Mouse (Mus musculus) lung, adult 2 months (tissue): ENCODE results near the gene Slc39a7. TPM values are rescaled to one million over a fixed set of nuclear protein-coding genes. Genes with fewer than 3 reads are reported as not detected.
A peak's percentile ranks its signal among the peaks of the same experiment; 100 is the strongest.
"Not testable (repeated sequence)": the region's sequence is repeated elsewhere in the genome, so short reads cannot be mapped to it uniquely, and the experiment has no call there.

Experiments
- DNase-seq: peaks from one replicate; pipeline ENCODE4 v3.0.0; 2022
- H3K4me1 ChIP-seq: fragments of 200-500 bp; 2 replicates; pipeline ENCODE4 v1.6.1; 2011; ENCODE audit warnings: low read length; ENCODE audit not compliant: control insufficient read depth, insufficient read depth
- H3K4me3 ChIP-seq: fragments of 200-500 bp; replicated peaks from 2 replicates; pipeline ENCODE3; 2011; ENCODE audit warnings: low read depth, mild to moderate bottlenecking, control low read depth, low read length; ENCODE audit errors: extremely low read depth
- CTCF ChIP-seq: fragments of 200-500 bp; IDR thresholded peaks from 2 replicates; pipeline ENCODE4 v1.5.1; 2011; ENCODE audit warnings: mild to moderate bottlenecking, low read length, control low read depth; ENCODE audit not compliant: insufficient read depth
- POLR2A ChIP-seq: fragments of 200-500 bp; IDR thresholded peaks from 2 replicates; pipeline ENCODE4 v1.6.1; 2011; ENCODE audit warnings: low read depth, mild to moderate bottlenecking, control low read depth, low read length, borderline replicate concordance; ENCODE audit errors: extremely low read depth
- WGBS: fragments of 180-500 bp; shearing (Covaris S2); methylation state at CpG from one replicate; pipeline ENCODE4 v1.1.7; 2018; 5-methylcytosine and 5-hydroxymethylcytosine counted together
- polyA plus RNA-seq: library from polyadenylated mRNA; depleted of rRNA; stranded (reverse); fragments of >200 nt; gene quantifications from 2 replicates; pipeline ENCODE4 v1.2.3, GENCODE M21; 2012

Slc39a7 gene
- polyA plus RNA-seq, 1 experiment = 183 TPM

DNA sequence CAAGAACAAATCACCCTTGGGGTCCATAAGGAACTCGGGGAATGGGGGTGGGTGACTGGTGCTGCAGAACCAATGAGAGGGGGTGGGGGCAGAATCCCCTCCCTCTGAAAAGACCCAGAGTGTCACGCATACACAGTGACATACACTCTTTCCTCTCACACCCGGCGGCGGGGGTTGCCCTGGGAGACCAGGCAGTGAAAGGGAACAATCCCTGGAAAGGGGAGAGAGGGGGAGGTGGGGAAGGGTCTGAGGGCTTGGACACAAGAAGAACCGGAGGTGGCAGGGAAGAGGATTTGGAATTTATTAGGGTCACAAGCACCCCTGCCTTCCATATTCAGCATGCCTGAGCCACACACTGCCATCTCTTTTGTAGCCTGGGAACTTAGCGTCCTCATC, 5.7 kb downstream of the Slc39a7 start:
- no peak for DNase-seq
- peaks cover 23% of the 10 kb centered on the region for H3K4me1 ChIP-seq
- no peak for TF ChIP-seq CTCF
- TF ChIP-seq POLR2A = no peak
- WGBS = 41% methylated on average over 7 of the region's 7 CpGs
- no peak overlapping the region for H3K4me3 ChIP-seq

DNA sequence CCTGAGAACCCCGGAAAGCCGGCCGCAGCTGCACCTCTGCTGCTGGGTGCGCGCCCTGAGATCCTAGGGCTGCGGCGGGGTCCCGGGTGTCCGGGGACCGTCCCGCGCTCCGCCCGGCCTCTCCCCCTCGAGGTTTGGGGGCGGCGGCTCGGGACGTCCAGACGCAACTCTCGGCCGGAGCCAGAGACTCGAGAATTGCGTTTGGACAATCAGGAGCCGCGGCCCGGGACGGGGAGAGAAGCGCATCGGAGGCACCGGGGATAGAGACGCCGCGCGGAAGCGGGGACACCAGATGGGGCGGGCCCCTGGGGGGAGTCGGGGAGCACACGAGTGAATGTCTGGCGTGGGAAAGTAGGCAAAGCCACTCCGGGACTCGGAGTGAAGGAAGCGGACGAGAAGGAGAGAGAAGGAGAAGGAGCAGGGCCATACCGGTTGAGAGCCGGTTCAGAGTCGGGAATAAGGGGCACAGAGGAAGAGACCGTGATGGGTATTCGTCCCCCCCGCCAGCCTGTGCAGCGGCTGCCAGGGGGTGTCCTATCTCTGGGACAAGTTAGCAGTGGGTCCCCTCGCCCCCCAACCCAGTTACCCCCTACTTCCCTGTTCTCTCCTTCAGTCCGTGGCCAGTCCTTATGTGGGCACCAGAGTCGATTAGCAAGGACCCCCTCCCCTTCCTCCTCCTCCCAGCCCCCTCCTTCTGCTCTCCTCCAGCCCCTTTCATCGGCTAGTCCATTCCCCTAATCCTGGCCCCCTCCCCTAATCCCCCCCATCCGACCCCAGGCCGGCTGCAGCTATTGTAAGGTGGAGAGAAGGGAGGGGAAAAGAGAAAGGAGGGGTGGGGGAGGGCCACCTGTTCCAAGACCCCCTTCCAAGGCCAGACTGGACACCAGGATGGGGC, 6.4 kb downstream of the Slc39a7 start:
- TF ChIP-seq CTCF = no peak
- TF ChIP-seq POLR2A = no peak
- 2% methylated on average over 57 of the region's 57 CpGs for WGBS
- DNase-seq = no peak
- H3K4me1 ChIP-seq = peaks cover 18% of the 10 kb centered on the region
- H3K4me3 ChIP-seq = peak overlapping the region; percentile 83

DNA sequence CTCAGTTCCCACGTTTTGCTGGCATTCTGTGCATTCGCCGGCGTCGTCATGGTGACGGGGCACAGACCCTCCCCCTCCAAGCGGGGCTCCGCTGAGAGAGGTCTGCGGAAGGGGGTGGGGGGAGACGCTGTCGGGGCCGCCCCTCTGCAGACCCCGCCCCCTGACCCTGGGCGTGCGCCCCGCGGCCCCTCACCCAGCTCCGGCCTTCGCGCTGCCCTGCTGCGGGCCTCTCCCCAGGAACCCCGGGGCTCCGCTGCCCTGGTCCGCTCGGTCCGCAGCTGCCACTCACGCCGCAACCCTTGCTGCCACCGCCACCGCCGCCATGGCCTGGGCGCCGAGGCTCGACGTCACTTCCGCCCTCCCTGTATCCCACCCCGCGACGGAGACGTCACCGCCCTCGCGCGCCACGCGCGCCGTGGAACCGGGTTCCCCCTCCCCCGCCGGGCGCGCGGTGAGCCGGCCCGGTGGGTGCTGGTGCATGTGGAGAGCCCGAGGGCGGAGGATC, 7.1 kb downstream of the Slc39a7 start, which contains the start of gene Ring1:
Gene Ring1, minus strand, starts transcription at position 364 of the 505 bp plus-strand sequence.
- peak; percentile 95 for TF ChIP-seq POLR2A
- TF ChIP-seq CTCF = no peak
- peaks cover 16% of the 10 kb centered on the region for H3K4me1 ChIP-seq
- peak within 1 kb of the TSS; percentile 83 for H3K4me3 ChIP-seq
- under 1% methylated on average over 58 of the region's 58 CpGs for WGBS
- peak; percentile 91 for DNase-seq

DNA sequence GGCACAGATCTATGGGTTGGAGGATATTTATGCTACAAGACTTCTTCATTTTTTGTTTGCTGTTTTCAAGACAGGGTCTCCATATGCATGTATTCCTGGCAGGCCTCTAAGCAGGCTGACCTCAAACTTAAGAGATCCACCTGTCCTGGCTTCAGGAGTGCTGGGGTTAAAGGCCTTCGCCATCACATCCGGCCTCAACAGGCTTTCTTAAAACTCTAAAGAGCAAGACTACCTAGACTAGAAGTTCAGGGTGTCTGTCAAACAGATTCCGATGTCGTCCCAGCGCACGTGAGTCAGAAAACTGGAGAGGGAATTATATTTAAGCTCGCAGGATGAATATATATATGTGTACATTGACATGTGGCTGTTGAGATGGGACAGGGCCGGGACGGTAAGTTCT, 7.8 kb downstream of the Slc39a7 start:
- WGBS = 56% methylated on average over 9 of the region's 9 CpGs
- no peak overlapping the region for H3K4me3 ChIP-seq
- peaks cover 16% of the 10 kb centered on the region for H3K4me1 ChIP-seq
- TF ChIP-seq POLR2A (no peak), CTCF (no peak)
- no peak for DNase-seq

DNA sequence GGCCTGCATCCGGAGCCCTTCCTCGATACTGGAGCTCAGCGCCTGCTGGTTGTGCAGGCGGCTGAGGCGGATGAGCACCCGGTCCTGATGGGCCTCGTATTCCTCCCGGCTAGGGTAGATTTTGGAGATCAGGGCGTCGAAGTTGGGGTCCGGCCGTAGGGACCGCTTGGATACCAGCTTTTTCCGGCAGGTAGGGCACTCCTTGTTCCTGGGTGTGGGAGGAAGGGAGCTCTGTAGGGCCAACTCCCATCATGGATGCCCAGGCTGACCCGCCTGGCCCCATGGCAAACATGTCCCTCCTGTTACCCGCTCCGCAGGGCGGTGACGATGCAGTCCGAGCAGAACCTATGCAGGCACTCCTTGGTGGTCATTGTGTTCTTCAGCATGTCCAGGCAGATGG, 8.5 kb downstream of the Slc39a7 start:
- H3K4me1 ChIP-seq = peaks cover 16% of the 10 kb centered on the region
- TF ChIP-seq POLR2A (no peak), CTCF (no peak)
- H3K4me3 ChIP-seq = no peak overlapping the region
- WGBS = 96% methylated on average over 20 of the region's 20 CpGs
- no peak for DNase-seq

DNA sequence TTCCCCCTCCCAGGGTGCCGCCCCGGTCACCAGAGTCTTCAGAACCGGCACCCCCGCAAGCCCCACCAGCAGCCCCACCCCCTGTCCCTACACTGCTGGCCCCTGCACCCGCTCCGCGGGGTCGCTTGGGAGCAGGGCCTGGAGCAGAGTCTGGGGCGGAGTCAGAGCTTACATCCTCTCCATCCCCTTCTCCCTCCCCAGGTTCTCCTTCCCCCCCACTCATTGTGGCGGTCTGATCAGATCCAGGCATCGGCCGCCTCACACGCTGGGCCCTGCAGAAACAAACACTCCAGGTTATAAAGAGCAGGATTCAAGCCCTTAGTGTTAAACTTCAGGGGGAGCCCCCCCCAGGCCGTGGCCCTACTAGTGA, 9.1 kb downstream of the Slc39a7 start:
- Histone ChIP-seq H3K4me3 (no peak overlapping the region), H3K4me1 (peaks cover 16% of the 10 kb centered on the region)
- WGBS = 91% methylated on average over 14 of the region's 14 CpGs
- DNase-seq = no peak
- no peak for TF ChIP-seq CTCF
- TF ChIP-seq POLR2A = no peak

DNA sequence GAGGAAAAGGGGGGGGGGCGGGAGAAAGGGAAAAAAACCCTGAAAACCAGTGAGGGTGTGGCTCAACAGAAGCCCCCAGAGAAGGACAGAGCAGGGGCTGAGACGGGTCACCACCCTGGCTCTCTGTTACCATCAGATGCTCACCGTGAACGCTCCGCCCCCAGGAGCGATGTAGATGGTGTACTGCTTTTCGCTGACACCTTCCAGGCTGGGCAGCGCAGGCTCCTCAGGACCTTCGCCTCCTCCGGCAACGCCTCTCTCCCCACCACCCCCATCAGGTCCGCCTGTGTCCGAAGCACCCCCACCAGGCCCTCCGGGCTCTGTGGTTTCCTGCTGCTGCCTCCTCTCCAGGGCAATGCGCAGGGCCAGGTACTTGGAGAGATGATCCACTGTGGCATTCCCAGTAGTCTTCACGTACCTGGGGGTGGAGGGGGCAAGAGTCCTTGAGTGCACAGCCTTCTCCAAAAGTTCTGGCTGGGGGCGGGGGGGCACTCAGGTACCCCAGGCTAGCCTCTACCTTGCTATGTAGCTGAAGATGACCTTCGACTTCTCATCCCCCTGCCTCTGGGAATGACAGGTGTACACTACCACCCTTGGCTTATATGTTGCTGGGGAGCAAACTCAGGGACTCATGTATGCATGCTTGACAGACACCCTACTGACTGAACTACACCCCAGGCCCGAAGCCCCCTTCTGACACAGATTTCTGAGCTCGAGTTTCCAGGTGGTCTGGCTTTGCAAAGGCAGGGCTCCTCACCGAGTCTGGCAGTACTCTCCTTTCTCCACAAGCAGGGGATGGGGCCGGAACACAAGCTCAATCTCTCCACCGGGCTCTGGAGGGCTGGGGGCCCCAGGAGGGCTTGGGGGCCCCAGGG, 9.7 kb downstream of the Slc39a7 start:
- H3K4me3 ChIP-seq = no peak overlapping the region
- TF ChIP-seq POLR2A (no peak), CTCF (no peak)
- DNase-seq = no peak
- H3K4me1 ChIP-seq = peaks cover 10% of the 10 kb centered on the region; the same call in 1 of the 2 replicates
- WGBS = 94% methylated on average over 23 of the region's 23 CpGs

DNA sequence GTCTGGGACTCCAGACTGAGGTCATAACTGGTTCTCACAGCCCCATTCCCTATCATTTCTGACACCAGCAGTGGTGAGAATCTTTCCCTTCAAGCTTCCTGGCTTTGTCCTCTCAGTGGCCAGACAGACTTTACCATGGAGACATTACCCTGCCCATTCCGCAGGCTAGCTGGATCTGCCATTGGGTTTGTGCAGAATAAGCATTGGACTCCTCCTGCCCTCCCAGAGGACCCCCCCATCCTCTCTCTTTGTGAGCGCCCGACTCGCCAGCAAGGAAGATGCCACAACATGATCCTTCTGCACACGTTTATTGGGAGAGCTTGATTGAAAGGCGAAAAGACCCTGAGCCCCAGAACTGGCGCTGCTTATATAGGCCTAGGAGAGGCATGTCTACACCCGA, 18.0 kb downstream of the Slc39a7 start:
- 96% methylated on average over 8 of the region's 8 CpGs for WGBS
- DNase-seq = no peak
- H3K4me1 ChIP-seq = no peaks in the 10 kb centered on the region
- H3K4me3 ChIP-seq = no peak overlapping the region
- TF ChIP-seq POLR2A = no peak
- no peak for TF ChIP-seq CTCF

DNA sequence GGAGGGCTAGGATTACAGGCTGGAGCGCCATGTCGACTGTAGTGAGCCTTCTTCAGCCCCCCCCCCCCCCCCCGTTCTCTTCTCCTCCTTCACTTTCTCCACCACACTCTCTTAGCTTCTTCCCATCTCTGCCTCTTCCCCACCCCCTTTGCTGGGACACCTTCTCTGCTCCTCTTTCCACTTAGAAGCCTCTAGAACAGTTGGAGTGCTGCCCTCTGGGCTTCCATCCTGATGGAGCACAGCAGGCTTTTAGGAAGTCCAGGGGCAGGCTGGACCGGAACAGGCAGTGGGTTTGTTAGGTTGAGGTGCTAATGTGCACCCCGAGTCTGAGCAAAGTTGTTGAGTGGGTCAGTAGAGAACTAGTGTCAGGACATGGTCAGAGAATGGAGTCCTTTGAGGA, 21.3 kb downstream of the Slc39a7 start:
- H3K4me1 ChIP-seq = no peaks in the 10 kb centered on the region
- no peak for DNase-seq
- 68% methylated on average over 5 of the region's 5 CpGs for WGBS

DNA sequence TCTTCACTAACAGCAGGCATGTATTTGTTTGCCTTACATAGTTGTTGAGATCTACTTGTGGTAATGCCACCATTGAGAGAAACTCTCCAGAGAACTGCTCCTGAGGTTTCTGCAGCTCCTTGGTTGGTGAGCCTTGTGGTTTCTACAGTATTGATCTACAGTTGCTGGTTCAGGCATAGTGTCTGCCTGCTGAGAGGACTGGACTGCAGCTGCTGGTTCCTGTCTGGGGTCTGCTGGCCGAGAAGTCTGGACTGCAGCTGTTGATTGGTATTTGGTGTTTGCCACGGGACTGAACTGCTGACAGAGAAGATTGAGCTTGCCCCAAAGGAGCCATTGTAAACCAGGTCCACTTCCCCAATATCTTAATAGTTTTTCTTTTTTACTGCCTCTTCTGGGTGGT, 24.9 kb downstream of the Slc39a7 start:
- no peak for DNase-seq
- 39% methylated on average over 2 of the region's 2 CpGs for WGBS
- TF ChIP-seq CTCF = no peak
- Histone ChIP-seq H3K4me3 (no peak overlapping the region), H3K4me1 (no peaks in the 10 kb centered on the region)

More for the DNA sequence above, 21.3 kb downstream of the Slc39a7 start:
- H3K4me3 ChIP-seq = no peak overlapping the region
- TF ChIP-seq CTCF (no peak), POLR2A (no peak)

DNA sequence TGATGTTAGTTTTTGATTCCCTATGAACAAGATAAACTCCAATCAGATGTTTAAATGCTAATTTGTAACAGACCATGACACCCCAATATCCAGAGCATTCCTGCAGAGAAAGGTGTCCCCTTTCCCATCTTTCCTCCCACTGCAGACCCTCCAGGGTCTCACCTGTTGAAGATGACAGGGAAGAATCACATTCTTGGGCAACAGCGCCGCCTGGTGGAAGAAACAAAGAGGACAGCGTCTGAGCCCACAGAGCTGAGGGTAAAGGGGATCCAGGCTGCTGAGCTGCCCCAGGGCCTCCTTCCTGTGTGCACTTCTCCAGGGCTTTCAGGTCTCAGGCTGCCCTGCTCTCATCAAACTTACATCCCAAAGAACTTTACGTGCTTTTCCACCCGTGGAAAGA, 28.1 kb downstream of the Slc39a7 start:
- WGBS = 2% methylated on average over 5 of the region's 5 CpGs
- peaks cover 4% of the 10 kb centered on the region; the same call in 1 of the 2 replicates for H3K4me1 ChIP-seq
- DNase-seq = peak; percentile 40
- peak; percentile 62 for TF ChIP-seq CTCF
- TF ChIP-seq POLR2A = no peak
- H3K4me3 ChIP-seq = no peak overlapping the region

DNA sequence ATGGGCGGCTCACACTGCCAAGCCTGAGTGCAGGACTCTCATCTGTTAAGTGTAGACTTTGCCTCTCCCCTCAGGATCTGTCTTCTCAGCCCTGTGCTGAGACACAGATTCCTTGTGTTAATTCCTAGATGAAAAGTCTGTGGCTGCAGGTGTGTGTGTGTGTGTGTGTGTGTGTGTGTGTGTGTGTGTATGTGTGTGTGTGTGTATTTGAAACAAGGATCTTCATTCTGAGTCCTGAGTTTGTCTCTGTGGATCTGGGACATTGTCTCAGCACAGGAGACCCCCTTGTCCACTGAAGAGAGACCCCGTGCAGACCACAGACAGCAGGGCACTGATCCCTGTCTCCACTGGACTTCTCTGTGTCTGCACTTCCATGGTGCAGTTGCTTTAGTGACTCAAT, 30.7 kb downstream of the Slc39a7 start:
- not testable (repeated sequence) for H3K4me3 ChIP-seq, H3K4me1 ChIP-seq, DNase-seq
- 51% methylated on average over 2 of the region's 2 CpGs for WGBS
